Mouse (Mus musculus) liver, postnatal 0 days (tissue): ENCODE measurements at regions not wholly inside any gene's neighbourhood (a gene's known extent, or its start where the extent isn't known, plus 50 kb on each side); places are given as distances from the start of the nearest gene placed in this dataset.

Experiments used
- ATAC-seq: fragments of 200-750 bp; cut with Nextera tagmentation; 2 replicates; pipeline ENCODE4 v1.8.0; 2017; ENCODE audit warnings: mild to moderate bottlenecking, moderate library complexity
- DNase-seq: peaks from one replicate; pipeline ENCODE4 v3.0.0-alpha.2; 2016
- H3K27ac ChIP-seq: fragments of 300-500 bp; sonication (generic); 2 replicates; pipeline ENCODE4 v1.5.1; 2014; ENCODE audit warnings: antibody characterized with exemption, moderate library complexity, mild to moderate bottlenecking, low read depth
- H3K27me3 ChIP-seq: fragments of 300-500 bp; sonication (generic); 2 replicates; pipeline ENCODE4 v1.6.1; 2014; ENCODE audit warnings: low read length, control low read depth, mixed read lengths; ENCODE audit not compliant: insufficient read depth
- H3K36me3 ChIP-seq: fragments of 300-500 bp; sonication (generic); replicated peaks from 2 replicates; pipeline ENCODE4 v1.6.1; 2014; ENCODE audit warnings: mild to moderate bottlenecking, control low read depth, low read length, moderate library complexity, mixed read lengths; ENCODE audit not compliant: insufficient read depth
- H3K4me1 ChIP-seq: fragments of 300-500 bp; sonication (generic); 2 replicates; pipeline ENCODE4 v1.6.1; 2014; ENCODE audit warnings: antibody characterized with exemption, mild to moderate bottlenecking, control low read depth; ENCODE audit not compliant: insufficient read depth
- H3K4me2 ChIP-seq: fragments of 300-500 bp; sonication (generic); 2 replicates; pipeline ENCODE4 v1.6.1; 2014; ENCODE audit warnings: low read depth, mild to moderate bottlenecking, low read length, moderate library complexity, mixed read lengths
- H3K4me3 ChIP-seq: fragments of 300-500 bp; sonication (generic); 2 replicates; pipeline ENCODE4 v1.5.1; 2014; ENCODE audit warnings: low read depth, low read length
- H3K9ac ChIP-seq: fragments of 300-500 bp; sonication (generic); replicated peaks from 2 replicates; pipeline ENCODE4 v1.6.1; 2014; ENCODE audit warnings: mild to moderate bottlenecking, moderate library complexity
- H3K9me3 ChIP-seq: fragments of 300-500 bp; sonication (generic); 2 replicates; pipeline ENCODE4 v1.6.1; 2016; ENCODE audit warnings: mild to moderate bottlenecking, control low read depth, low read length, mixed read lengths
- CTCF ChIP-seq: sonication (generic); IDR thresholded peaks from 2 replicates; pipeline ENCODE4 v1.5.1; 2016; ENCODE audit warnings: antibody characterized with exemption, low read depth
- EP300 ChIP-seq: IDR thresholded peaks from 2 replicates; pipeline ENCODE4 v1.6.1; 2016; ENCODE audit warnings: antibody characterized with exemption, low read depth, mild to moderate bottlenecking
- WGBS: fragments of 180-500 bp; shearing (Covaris S2); extraction: QIAGEN DNeasy Blood & Tissue Kit; methylation state at CpG from one replicate; pipeline ENCODE4 v1.1.7; 2014; ENCODE audit not compliant: insufficient replicate concordance; 5-methylcytosine and 5-hydroxymethylcytosine counted together

DNA sequence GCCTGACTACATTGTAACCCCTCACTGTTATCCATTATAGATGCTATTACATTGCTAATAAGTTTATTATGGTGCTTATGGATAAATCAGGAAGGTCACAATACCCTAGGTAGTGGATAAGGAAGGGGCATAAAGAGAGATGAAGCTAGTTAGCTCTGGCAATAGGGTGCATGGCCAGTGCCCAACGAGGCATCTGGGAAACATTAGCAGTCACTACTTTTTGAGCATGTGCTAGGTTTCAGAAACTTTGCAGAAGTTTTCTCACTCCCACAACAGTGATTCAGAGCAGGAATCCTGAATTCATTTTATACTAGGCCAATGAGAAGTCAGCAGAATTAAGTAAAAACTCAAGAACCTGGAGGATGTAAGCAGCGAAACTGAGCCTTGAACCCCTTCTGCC, 294.7 kb downstream of the Plpp3 start:
- H3K27me3 ChIP-seq: no peaks in the 10 kb centered on the region
- DNase-seq: no peak
- no peak overlapping the region for H3K4me2 ChIP-seq
- no peak for ATAC-seq
- no peak for TF ChIP-seq CTCF
- no peak for TF ChIP-seq EP300
- no peaks in the 10 kb centered on the region for H3K9me3 ChIP-seq
- H3K27ac ChIP-seq: no peak overlapping the region
- H3K4me3 ChIP-seq: no peak overlapping the region
- H3K9ac ChIP-seq: no peak overlapping the region
- H3K4me1 ChIP-seq: no peaks in the 10 kb centered on the region
- WGBS: 77% methylated on average over 2 of the region's 2 CpGs
- H3K36me3 ChIP-seq: no peaks in the 10 kb centered on the region

DNA sequence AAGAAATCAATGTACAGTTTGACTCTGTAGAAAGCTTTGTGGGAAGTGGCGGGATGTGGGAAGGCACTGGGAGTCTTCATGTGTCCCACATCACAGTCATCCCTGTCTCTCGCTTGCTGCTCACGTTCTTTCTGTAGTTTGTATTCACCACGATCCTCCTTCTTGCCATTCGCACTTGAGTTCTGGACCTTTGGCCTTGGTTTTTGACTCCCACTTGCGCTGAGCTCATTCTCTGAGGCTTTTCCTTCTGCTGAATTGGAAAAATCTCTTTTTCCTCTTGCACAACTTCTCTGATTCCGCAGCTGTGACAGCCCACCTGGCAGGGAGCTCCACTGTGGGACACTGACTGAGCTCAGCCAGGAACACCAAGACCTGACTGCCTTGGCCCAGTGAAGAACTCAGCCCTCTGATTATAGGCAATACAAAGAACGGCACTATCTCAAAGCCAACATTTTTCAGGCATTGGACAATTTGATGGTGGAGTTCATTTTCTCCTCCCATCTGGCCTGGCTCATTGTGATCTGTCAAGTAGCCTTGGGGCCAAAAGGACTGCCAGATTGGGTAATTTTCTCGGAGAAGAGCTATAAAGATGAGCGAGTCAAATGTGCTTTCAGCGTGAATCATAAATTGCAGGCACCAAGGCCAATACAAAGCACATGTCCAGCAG, 299.9 kb downstream of the Plpp3 start:
- no peak for ATAC-seq
- H3K9me3 ChIP-seq: no peaks in the 10 kb centered on the region
- DNase-seq: no peak
- no peaks in the 10 kb centered on the region for H3K36me3 ChIP-seq
- no peak overlapping the region for H3K4me2 ChIP-seq
- no peak overlapping the region for H3K4me3 ChIP-seq
- no peak for TF ChIP-seq CTCF
- TF ChIP-seq EP300: no peak
- 77% methylated on average over 11 of the region's 11 CpGs for WGBS
- no peak overlapping the region for H3K27ac ChIP-seq
- H3K27me3 ChIP-seq: no peaks in the 10 kb centered on the region
- no peaks in the 10 kb centered on the region for H3K4me1 ChIP-seq
- no peak overlapping the region for H3K9ac ChIP-seq

DNA sequence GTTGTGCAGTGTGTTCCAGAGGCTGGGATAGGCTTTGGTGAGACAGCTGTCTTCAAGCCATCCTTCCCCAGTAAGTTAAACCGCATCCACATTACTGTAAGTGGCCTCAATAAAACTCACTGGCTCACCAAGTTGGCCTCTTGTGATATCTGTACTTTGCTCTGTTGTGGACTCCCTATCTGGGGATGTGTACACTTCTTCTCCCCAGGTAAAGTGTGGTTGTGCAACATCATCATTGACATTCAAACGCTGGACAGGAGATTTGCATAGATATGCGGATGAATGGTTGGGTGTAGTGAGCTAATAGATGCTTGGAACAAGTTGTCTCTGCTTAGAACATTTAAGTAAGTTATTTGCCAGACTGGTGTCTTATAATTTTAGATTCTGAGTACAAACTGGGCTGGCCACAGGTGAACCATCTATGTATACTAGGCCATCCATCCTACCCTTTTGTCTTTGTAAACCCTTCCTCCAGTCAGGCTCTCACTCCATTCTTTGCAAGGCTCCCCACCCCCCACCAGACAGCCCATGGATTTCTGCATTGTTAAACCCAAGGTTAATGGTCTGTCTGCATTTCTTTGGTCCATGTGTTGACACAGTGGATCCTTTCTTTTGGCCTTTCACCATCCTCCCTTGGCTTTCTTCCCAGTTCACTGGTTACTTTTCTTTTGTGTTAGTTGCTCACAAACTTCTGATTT, 303.0 kb downstream of the Plpp3 start:
- ATAC-seq: peak; percentile 95
- DNase-seq: peak; percentile 21
- no peaks in the 10 kb centered on the region for H3K27me3 ChIP-seq
- H3K9ac ChIP-seq: no peak overlapping the region
- H3K27ac ChIP-seq: peak overlapping the region; percentile 74
- H3K4me3 ChIP-seq: no peak overlapping the region
- WGBS: 54% methylated on average over 3 of the region's 3 CpGs
- no peaks in the 10 kb centered on the region for H3K9me3 ChIP-seq
- peak; percentile 40; the same call in 1 of the 2 replicates for TF ChIP-seq EP300
- TF ChIP-seq CTCF: no peak
- H3K36me3 ChIP-seq: no peaks in the 10 kb centered on the region
- no peaks in the 10 kb centered on the region for H3K4me1 ChIP-seq
- 0 out of 2 replicates have a peak overlapping the region, but pooled peaks have one; percentile 22 for H3K4me2 ChIP-seq

DNA sequence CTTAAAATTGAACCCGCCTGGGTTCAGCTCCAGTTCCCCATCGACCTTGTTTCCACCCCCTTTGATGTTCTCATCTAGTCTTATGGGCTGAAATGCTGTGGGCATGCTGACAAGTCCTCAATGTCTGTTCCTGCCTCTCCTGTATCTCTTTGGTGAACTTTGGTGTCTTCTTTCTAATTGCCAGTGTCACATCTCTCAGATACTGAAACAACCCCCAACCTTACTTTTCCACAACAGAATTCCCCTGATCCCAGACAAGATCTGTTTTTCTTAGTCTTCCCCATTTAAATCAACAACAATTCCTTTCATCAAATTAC, 303.5 kb downstream of the Plpp3 start:
- Histone ChIP-seq H3K4me2 (no peak overlapping the region), H3K9me3 (no peaks in the 10 kb centered on the region), H3K27me3 (no peaks in the 10 kb centered on the region), H3K4me3 (no peak overlapping the region), H3K9ac (no peak overlapping the region), H3K27ac (no peak overlapping the region), H3K36me3 (no peaks in the 10 kb centered on the region), H3K4me1 (no peaks in the 10 kb centered on the region)
- no peak for ATAC-seq
- WGBS: 39% methylated on average over 2 of the region's 2 CpGs
- TF ChIP-seq EP300: no peak
- no peak for TF ChIP-seq CTCF
- DNase-seq: no peak

DNA sequence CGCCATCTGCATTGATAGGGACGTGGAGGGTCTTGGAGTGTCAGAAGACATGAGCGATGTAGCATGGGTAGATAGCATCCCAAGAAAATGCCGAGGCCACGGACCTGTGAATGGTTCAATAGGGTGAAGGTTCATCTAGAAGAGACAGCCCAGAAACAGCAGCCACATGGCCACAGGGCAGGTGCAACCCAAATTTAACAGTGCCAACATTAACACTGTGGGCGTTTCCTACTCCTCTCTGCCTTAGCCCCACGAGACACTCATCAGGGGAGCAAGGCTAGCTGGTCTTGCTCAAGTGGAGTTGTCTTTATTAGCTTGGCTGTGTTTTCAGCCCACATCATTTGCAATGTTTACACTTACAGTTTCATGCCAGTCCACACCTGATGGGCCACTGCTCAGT, 310.7 kb downstream of the Plpp3 start:
- ATAC-seq (no peak), DNase-seq (no peak)
- H3K4me3 ChIP-seq: no peak overlapping the region
- H3K9me3 ChIP-seq: no peaks in the 10 kb centered on the region
- TF ChIP-seq CTCF (no peak), EP300 (no peak)
- H3K36me3 ChIP-seq: no peaks in the 10 kb centered on the region
- H3K27ac ChIP-seq: no peak overlapping the region
- no peak overlapping the region for H3K4me2 ChIP-seq
- no peaks in the 10 kb centered on the region for H3K27me3 ChIP-seq
- H3K4me1 ChIP-seq: no peaks in the 10 kb centered on the region
- no peak overlapping the region for H3K9ac ChIP-seq
- WGBS: 81% methylated on average over 7 of the region's 7 CpGs

DNA sequence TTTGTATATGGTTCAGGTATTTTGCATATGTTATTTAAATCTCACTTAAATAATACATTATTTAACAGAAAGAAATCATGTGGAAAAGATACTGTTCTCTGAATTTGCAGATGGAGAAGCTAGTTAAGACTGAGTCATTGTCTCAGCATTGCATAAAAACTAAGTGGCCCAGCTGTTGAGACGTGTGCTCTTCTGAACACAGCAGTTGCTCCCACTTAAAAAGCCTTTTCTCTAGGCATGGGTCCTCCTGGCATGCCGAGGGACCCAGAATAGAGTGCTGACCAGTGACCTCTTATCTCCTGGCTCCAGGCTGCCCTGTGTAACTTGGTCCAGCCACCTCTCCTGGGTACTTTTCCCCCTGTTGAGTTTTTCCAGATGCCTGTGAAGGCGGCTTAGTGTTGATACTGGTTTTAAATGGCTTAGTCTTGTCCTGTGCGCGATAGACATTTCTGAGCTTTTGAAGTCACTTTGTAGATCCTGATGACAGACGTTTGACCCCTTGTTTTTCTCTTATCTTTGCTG, 312.2 kb downstream of the Plpp3 start:
- Histone ChIP-seq H3K27ac (no peak overlapping the region), H3K4me1 (no peaks in the 10 kb centered on the region), H3K27me3 (no peaks in the 10 kb centered on the region), H3K36me3 (no peaks in the 10 kb centered on the region), H3K4me3 (no peak overlapping the region), H3K9me3 (no peaks in the 10 kb centered on the region), H3K9ac (no peak overlapping the region), H3K4me2 (no peak overlapping the region)
- WGBS: 60% methylated on average over 6 of the region's 6 CpGs
- no peak for TF ChIP-seq CTCF
- no peak for TF ChIP-seq EP300
- DNase-seq (no peak), ATAC-seq (no peak)
